Mouse (Mus musculus) heart, postnatal 10 days (tissue): ENCODE data around the gene Gm36864. TPM values are rescaled to one million over a fixed set of nuclear protein-coding genes. Genes with fewer than 3 reads are reported as not detected.

Experiments
- total RNA-seq, 2 experiments: library from RNA; stranded (reverse); gene quantifications; 2 replicates each; pipeline ENCODE4 v1.2.3; 2021

The Gm36864 gene
- total RNA-seq, 2 experiments from 2014 or later, result not detected

Other genes with a start within 250 kb of the Gm36864 start
- not detected for gene Klk1b11, start 240.3 kb upstream of the Gm36864 start, total RNA-seq
- not detected for gene Klk1b26, start 224.0 kb upstream of the Gm36864 start, total RNA-seq
- gene Klk1b27, start 183.9 kb upstream of the Gm36864 start, total RNA-seq, result not detected
- gene Klk1b21, start 133.8 kb upstream of the Gm36864 start, total RNA-seq, result not detected
- gene Klk1b22, start 123.5 kb upstream of the Gm36864 start, total RNA-seq, result not detected
- not detected for gene Klk1b16, start 99.4 kb upstream of the Gm36864 start, total RNA-seq
- gene Klk1b24, start 47.9 kb upstream of the Gm36864 start, total RNA-seq, result not detected
- gene Klk1b3, start 38.0 kb upstream of the Gm36864 start, total RNA-seq, result not detected
- gene Klk1b4, start 28.7 kb upstream of the Gm36864 start, total RNA-seq, result not detected
- gene Klk1b5, start 20.2 kb upstream of the Gm36864 start, total RNA-seq, result not detected
- not detected for gene Klk1, start 10.8 kb upstream of the Gm36864 start, total RNA-seq
- under 1 TPM; 0.47 to 0.53 TPM for gene 1700028J19Rik, start 10.5 kb downstream of the Gm36864 start, total RNA-seq
- 10 to 100 TPM; 34.9 to 42.1 TPM for gene 2410002F23Rik, start 10.5 kb downstream of the Gm36864 start, total RNA-seq
- not detected for gene Acp4, start 21.2 kb downstream of the Gm36864 start, total RNA-seq
- gene Gm15517, start 25.3 kb downstream of the Gm36864 start, total RNA-seq, result not detected
- gene Clec11a, start 70.7 kb downstream of the Gm36864 start, total RNA-seq, result 1 to 10 TPM; 1.1 TPM
- gene Shank1, start 74.1 kb downstream of the Gm36864 start, total RNA-seq, result 1 to 10 TPM; 1.4 TPM
- 1 to 10 TPM in 1 of 2 experiments, under 1 TPM in 1; 0.74 to 1.3 TPM for gene Syt3, start 147.9 kb downstream of the Gm36864 start, total RNA-seq
- gene 1700008O03Rik, start 149.6 kb downstream of the Gm36864 start, total RNA-seq, result under 1 TPM in 1 of 2 experiments, not detected in 1; 0.40 TPM
- gene Lrrc4b, start 192.8 kb downstream of the Gm36864 start, total RNA-seq, result 10 to 100 TPM; 28.3 to 39.0 TPM
- under 1 TPM; 0.79 to 0.93 TPM for gene Aspdh, start 229.2 kb downstream of the Gm36864 start, total RNA-seq
- 10 to 100 TPM; 70.3 to 79.0 TPM for gene Josd2, start 231.8 kb downstream of the Gm36864 start, total RNA-seq